Mouse (Mus musculus) regulatory T cell (primary cell): Measurements from ENCODE around the gene Poc1b.

ENCODE experiments used
- in situ Hi-C: fragments of 300-600 bp; cut with MboI, MseI; formaldehyde crosslinking; loops from one replicate; pipeline ENCODE4 v1.15.1; 2025; ENCODE audit warnings: high pct_unique_total_duplicates

Gene Poc1b

DNA sequence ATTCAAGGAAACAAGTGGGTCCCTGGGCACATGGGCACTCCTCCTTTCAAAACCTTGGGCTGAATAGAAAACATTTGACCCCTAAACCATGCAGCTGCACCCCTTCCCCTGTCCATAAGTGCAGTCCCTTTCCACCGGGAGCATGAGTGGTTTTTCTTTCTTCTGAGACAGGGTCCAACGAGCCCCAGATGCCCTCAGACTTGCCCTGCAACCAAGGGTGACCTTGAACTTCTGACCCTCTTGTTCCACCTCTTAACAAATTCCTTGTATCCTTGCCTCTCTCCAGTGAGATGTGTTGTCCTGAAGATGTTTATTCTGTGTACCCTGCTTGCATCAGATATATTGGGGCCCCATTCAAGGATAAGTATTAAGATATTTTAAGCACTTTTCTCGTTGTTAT, 6.7 kb downstream of the Poc1b start:
- in situ Hi-C loops = no loop called here

- in situ Hi-C loops = no loop called here
Observed at GRCm38 (mm10) chr10:99114295-99114694, 7.5 kb downstream of the Poc1b start.

- in situ Hi-C loops = no loop called here
Observed at GRCm38 (mm10) chr10:99115471-99116236, 8.8 kb downstream of the Poc1b start.

- in situ Hi-C loops = no loop called here
Observed at GRCm38 (mm10) chr10:99116237-99116632, 9.4 kb downstream of the Poc1b start.

DNA sequence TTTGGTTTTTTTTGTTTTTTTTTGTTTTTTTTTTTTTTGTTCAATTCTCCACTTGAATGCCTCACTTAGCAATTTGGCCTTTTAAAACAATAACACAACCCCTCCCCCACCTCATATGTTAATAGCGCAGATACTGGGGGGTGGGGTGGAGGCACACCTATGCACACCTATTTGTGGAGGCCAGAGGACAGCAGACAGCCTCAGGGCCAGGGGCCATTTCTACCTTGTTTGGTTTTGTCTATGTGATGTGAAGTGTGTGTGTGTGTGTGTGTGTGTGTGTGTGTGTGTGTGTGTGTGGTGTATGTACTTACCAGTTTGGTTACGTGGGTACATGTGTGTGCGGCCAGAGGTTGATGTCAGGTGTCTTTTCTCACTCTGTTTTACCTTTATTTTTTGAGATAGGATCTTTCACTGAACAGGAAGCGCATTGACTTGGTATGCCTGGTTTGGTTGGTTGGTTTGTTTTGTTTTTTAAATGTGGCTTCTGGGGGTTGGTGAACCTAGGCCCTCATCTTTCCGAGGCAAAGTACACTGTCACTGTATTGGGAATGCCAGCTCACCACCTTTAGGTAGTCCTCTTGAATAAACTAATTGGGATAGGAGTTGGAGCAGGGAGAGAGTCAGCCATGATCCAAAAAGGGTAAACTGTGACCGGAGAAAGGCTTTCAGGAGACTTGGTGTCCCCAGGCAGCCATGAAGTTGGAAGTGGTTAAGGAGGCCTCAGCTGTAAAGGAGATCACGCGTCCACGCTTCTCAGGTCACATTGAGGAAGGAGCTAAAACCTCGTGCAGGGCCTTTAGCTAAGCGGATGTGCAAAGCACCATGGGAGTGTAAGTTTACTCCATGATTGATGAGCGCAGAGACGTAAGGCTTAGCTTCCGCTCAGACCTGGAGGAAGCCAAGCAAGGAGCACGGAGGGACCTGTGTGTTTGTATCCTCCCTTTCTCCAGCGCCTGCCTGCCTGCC, 10.1 kb downstream of the Poc1b start:
- in situ Hi-C loops = no loop called here

DNA sequence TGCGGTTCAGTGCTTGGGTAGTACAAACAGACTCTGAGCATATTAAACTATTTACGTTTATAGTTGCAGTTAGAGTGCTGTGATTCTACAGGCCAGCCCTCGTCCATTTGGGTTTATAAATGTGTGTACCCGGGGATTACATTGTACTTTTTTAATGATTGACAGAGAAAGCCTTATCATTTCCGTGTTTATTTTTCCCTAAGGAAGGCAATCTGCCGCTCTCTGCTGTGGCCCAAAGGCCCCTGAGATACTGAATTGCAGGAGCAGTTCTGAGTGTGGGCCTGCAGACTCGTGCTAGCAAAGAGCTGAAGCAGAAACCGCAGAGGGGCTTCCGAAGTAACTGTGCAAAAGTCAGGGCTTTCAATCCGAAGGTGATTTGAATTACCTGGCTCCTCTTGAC, 11.0 kb downstream of the Poc1b start:
- in situ Hi-C loops = no loop called here

- in situ Hi-C loops = no loop called here
Observed at GRCm38 (mm10) chr10:99118697-99119096, 11.9 kb downstream of the Poc1b start.

GRCm38 (mm10) chr10:99119471-99119870, 12.6 kb downstream of the Poc1b start:
- in situ Hi-C loops = no loop called here

DNA sequence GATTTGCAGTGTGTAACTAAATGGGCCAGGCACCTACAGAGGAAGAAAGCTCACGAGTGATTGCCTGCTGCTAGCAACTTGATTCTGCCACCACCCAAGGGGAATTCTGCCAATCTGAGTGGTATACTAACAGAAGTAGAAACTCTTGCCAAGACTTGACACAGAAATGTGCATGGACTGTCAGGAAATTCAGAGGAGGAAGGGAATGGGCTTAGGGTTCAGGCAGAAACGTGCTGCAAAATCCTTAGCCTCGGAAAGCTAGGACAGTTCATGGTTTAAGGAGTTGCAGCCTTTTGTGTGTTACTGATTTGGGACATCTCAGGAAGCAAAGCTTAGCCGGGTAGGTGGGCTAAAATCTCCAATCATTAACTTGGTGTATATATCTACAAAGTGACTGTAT, 19.4 kb downstream of the Poc1b start, which contains the start of gene Phxr2:
Gene Phxr2 (minus strand): TSS at position 101 of the 400 bp plus-strand sequence.
- in situ Hi-C loops = no loop called here

GRCm38 (mm10) chr10:99126954-99127353, 20.1 kb downstream of the Poc1b start:
- in situ Hi-C loops = no loop called here

- in situ Hi-C loops = no loop called here
Observed at GRCm38 (mm10) chr10:99127691-99128261, 20.9 kb downstream of the Poc1b start.

DNA sequence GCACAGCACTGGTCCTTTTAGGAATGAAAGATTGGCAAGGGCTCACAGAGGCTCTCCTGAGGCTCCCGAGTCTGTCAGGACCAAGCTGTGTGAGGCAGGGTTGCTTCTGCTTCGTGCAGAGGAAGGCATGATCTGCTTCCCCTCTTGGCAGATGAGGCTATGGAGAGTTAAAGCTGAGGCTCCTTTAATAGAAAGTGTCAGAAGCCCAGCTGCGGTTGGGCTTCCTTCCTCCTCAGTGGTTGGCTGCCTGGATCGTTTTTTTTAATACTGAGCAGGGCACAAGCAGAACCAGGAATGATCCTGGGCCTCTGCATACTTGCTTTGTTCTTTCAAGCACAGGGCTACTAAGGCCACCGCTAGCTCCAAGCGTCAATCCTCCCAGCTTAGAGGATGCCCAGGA, 23.8 kb downstream of the Poc1b start:
- in situ Hi-C loops = no loop called here

- in situ Hi-C loops = no loop called here
Observed at GRCm38 (mm10) chr10:99131298-99131697, 24.5 kb downstream of the Poc1b start.

DNA sequence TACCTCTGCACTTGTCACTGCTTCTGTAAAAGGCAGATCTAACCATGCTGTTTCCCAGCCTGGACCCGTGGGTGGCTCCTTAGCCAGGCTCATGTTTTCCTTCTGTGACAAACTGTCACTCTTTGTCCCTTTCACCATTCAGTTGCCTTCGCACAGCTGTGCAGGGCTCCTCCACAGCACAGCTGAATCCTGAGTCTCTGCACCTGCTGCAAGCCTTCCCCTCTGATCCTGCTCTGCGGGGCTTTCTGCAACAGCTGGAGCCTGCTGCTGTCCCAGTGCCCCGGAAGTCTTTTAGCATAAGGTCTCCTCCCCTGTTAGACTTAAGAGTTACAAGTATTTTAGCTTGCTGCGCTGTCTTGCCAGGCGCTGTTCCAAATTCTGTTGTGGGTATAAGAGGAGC, 25.4 kb downstream of the Poc1b start:
- in situ Hi-C loops = no loop called here

GRCm38 (mm10) chr10:99132595-99133272, 25.9 kb downstream of the Poc1b start:
- in situ Hi-C loops = no loop called here

DNA sequence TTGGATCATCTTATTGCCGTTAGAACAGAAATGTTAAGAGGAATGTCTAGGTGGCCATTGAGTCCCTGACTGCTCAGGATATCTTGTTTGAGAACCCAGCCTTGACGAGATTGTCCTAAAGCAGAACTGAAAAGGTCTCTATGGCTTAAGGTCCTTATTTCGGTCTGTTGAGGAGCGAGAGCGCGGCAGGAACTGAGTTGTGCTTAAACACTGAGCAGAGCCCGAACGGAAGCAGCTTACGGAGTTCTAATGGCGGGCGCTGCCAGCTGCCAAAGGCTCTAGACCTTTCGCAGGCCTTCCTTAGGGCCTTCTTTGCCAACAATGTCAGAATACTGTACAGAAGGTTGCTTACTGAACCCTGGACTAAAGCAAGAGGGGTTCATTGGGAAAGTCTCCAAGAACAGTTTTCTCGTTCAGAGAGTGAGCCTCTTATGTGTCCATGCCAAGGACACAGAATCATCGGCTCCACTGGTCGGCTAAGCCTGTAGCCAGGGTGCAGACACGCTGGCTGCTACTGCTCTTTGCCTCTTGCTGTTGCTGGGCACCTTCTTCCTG, 26.6 kb downstream of the Poc1b start:
- in situ Hi-C loops = no loop called here

DNA sequence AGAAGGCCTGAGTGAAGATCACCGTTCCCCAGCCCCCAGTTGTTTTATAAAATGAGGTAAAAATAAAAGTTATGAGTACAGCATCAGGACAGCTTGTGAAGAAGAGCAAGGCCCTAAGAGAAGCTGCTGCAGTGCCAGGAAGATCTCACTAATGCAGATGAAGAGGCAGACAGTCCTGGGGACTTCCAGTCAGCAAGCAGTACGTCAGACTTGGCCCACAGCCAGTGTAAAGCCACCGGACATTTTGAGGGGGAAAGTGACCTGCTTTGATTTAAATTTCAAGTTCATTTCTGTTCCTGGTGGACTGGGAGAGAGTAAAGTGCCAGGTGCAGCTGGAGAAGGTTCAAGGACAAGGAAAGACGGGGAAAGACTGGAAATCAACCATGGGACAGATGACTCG, 29.5 kb downstream of the Poc1b start:
- in situ Hi-C loops = no loop called here

DNA sequence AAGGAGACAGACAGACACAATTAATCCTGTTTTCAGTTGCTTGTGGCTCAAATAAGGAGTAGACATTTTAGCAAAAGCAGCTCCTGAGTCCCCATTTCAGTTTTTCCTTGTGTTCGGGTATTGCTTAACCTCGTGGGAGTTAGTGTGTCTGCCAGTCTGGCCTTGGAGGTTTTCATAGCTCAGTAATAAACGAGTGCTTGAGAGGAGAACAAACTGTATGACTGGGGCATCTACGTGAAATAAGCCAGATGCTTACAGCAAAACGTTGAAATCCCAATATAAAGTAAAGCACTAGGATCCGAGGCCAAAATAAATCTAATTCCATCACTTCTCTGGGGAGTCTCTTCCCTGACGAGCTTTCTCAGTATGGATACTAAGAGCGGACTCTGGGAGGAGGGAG, 38.8 kb downstream of the Poc1b start:
- in situ Hi-C loops = no loop called here

- in situ Hi-C loops = no loop called here
Observed at GRCm38 (mm10) chr10:99146596-99146995, 39.8 kb downstream of the Poc1b start.

DNA sequence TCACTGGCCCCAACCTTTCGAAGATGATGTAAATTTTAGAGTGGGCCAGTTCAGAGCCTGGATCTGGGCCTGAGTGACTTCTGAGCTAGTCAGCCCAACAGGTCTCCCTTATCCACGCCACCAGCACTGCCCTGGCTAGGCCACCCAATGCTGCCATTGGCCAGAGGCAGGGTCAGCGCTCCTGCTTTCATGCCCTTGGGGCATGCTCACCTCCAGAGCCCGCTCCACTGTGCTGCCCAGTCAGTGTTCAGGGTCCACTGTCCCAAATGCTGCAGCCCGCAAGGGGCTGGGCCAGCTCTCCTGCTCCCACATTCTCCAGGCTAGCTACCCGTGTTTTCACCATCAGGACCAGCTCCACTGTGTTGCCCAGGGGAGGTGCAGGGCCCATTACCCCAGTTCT, 43.2 kb downstream of the Poc1b start:
- in situ Hi-C loops = no loop called here

DNA sequence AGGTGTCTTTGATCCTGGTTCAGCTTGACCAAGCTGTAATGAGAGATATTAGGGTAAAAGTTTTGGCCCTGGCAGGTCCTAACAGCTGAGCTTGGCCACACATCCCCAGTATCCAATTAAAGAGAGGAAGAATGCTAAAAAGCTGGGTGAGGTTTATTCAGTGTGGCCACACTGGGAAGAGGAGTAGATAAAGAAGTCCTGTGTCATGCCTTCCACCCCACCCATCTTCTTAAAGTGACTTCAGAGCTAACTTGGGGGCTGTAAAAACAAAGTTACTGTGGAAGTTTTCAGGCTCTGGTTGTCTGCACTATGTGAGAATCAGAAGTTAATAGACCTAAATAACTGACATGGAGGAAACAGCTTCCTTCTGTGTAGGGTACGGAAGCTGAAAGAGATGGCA, 44.7 kb downstream of the Poc1b start:
- in situ Hi-C loops = no loop called here
